Mouse (Mus musculus) monocyte, adult 2 months (primary cell): Measurements from ENCODE around the gene Anxa9.

Source experiments
- DNase-seq, 2 experiments: peaks; one replicate each; pipeline ENCODE4 v3.0.0; 2022; ENCODE audit warnings: low spot score in 2 of 2, low read depth in 1 of 2

The Anxa9 gene

DNA sequence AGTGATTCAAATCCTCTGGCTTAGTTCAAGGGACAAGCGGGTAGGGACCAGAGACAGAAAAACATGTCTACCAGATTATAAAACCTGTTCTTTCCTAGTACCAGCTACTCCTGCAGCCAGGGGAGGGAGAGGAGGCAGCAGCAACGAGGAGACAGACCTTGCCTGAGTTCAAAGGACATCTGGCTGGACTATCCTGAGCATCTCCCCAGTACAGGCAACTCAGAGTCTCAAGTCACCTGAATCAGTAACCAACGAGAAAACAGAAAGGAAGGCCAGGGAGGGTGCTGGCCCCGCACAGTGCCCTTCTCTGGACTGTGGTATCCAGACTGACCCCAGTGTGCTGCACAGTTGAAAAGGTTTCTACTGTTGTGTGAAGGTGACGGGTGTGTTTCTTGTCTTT lies 50.0 kb downstream of the Anxa9 start:
- no peak for DNase-seq

DNA sequence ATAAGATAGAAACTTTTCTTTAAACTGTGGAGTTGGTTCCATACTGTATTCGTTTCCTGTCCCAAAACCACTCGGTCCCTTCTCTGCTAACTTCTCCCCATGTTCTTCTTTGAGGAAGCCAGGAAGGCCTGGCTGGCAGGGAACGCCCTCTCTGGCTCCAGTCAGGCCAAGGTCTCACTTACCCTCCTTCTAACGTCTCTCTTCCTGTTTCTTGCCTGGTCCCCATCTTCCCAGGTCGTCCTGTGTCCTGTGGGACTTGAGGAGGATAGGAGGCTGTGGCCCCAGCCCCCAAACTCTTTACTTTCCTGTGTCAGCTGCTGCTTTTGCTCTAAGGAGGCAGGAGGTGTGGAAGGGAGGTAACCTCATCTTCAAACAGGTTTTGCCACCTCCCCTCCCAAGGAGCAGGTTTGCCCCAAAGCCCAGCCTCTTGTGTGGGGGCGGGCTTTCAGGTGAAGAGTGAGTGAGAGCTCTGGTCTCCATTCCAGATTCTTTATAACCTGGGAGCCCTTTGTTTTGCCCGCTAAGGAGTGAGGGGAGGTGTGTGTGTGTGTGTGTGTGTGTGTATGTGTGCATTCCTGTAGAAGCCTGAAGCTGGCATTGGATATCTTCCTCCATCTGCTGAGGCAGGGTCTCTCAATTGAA lies 56.1 kb downstream of the Anxa9 start, which contains the start of gene Bnipl:
Gene Bnipl, minus strand, starts transcription at position 411 of the 642 bp plus-strand sequence.
- no peak for DNase-seq

DNA sequence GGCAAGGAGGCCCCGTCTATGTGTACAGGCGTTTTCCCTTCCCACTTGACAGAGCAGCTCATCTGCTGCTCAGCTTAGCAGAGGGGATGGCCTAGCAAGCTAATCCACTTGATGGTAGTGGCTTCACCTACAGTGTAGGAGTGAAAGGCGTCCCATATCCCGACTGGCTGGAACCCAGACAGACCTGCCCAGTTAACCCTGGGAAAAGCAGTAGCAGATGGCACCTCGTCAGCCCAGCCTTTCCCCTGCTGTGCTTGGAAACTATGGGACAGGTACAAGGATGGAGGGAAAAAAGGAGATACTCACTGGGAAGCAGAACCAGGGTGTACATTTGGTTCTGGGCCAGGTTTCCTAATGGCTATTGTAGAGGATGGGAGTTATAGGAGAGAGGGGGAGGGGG lies 56.6 kb downstream of the Anxa9 start:
- DNase-seq: no peak

DNA sequence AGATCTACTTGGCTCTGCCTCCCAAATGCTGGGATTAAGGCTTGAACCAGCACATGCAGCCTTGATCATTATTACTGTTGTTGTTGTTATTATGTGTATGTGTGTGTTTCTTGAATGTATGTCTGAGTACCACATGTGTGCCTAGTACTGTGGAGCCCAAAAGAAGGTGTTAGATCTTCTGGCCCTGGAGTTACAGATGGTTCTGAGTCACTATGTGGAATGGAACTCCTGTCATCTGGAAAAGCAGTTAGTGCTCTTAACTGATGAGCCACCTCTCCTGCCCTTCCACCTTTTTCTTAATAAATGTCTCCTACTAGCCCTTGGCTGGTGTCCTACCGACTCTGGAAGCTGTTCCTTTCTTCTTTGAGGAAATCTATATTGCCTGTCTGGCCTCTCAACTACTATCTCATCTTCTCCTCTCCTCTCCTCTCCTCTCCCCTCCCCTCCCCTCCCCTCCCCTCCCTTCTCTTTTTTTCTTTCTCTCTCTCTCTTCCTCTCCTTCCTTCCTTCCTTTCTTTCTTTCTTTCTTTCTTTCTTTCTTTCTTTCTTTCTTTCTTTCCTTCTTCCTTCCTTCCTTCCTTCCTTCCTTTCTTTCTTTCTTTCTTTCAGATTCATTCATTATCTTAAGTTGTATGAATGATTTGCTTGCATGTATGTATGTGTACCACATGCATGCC lies 59.2 kb downstream of the Anxa9 start:
- DNase-seq: no peak

DNA sequence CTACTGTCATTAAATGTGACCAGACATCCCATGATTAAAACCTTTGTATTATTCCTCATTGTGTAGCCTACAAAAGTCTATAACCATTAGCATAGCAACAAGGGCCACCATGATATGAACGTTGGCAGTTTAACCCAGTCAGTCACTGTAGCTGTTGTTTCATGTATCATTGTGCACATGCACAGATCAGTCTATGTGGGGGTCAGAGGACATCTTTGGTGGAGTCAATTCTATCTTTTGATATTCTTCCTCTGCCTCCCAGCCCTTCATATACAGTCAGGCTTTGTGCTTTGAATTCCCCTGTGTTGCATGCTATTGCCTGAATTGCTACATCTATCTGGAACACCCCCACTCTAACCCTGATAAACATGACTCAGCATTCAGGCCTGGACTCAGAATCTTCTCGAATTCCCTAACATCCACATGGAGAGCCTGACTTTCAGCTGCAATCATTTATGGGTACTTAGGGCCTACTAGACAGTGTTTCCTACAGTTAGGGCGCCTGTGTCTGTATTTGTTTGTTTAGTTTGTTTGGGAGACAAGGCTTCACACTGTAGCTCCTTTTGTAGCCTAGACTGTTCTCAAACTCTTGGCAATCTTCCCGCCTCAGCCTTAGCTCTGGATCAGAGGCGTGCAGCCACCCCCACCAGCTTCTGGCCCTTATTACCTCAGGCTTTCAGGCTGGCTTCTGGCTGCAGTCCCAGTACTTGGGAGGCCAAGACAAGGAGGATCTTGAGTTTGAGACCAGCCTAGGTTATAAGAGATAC lies 60.3 kb downstream of the Anxa9 start:
- DNase-seq: no peak
